Mouse (Mus musculus) urinary bladder, postnatal 14 days (tissue): Measurements from ENCODE around the gene Zfp865.
A peak's percentile ranks its signal among the peaks of the same experiment; 100 is the strongest.
"Not testable (repeated sequence)": the region's sequence is repeated elsewhere in the genome, so short reads cannot be mapped to it uniquely, and the experiment has no call there.

Experiments used
- DNase-seq: peaks from one replicate; pipeline ENCODE4 v3.0.0; 2021; ENCODE audit warnings: low spot score

The Zfp865 gene

GRCm38 (mm10) chr7:5020000-5020681, at the start of gene Zfp865, which contains the start of gene Ccdc106:
Gene Zfp865 (plus strand): TSS chr7:5020376.
Gene Ccdc106 (plus strand): TSS chr7:5020553.
- peak; percentile 99 for DNase-seq

GRCm38 (mm10) chr7:4971068-4971467, 49.1 kb upstream of the Zfp865 start, which contains the start of gene Sbk3:
Gene Sbk3 (minus strand): TSS chr7:4971168.
- DNase-seq: no peak

GRCm38 (mm10) chr7:4971710-4972109, 48.5 kb upstream of the Zfp865 start:
- no peak for DNase-seq

- peak; percentile 51 for DNase-seq
Observed at GRCm38 (mm10) chr7:4972321-4973047, 47.7 kb upstream of the Zfp865 start.

- no peak for DNase-seq
Observed at GRCm38 (mm10) chr7:4975455-4975854, 44.7 kb upstream of the Zfp865 start.

GRCm38 (mm10) chr7:4976832-4977231, 43.3 kb upstream of the Zfp865 start:
- DNase-seq: no peak

- no peak for DNase-seq
Observed at GRCm38 (mm10) chr7:4988250-4988649, 31.9 kb upstream of the Zfp865 start.

- no peak for DNase-seq
Observed at GRCm38 (mm10) chr7:4993347-4993998, 26.7 kb upstream of the Zfp865 start.

- DNase-seq: no peak
Observed at GRCm38 (mm10) chr7:4993999-4994788, 26.0 kb upstream of the Zfp865 start.

- DNase-seq: no peak
Observed at GRCm38 (mm10) chr7:4995268-4996002, 24.7 kb upstream of the Zfp865 start.

GRCm38 (mm10) chr7:4996003-4996895, 23.9 kb upstream of the Zfp865 start, which contains the start of gene Zfp579:
Gene Zfp579 (minus strand): TSS chr7:4996158.
- DNase-seq: peak; percentile 93

GRCm38 (mm10) chr7:4996934-4997333, 23.2 kb upstream of the Zfp865 start:
- no peak for DNase-seq

- no peak for DNase-seq
Observed at GRCm38 (mm10) chr7:4999876-5000275, 20.3 kb upstream of the Zfp865 start.

GRCm38 (mm10) chr7:5002876-5003275, 17.3 kb upstream of the Zfp865 start:
- not testable (repeated sequence) for DNase-seq

- no peak for DNase-seq
Observed at GRCm38 (mm10) chr7:5008229-5008628, 11.9 kb upstream of the Zfp865 start.

GRCm38 (mm10) chr7:5012681-5013513, 7.3 kb upstream of the Zfp865 start:
- DNase-seq: no peak

- peak; percentile 98 for DNase-seq
Observed at GRCm38 (mm10) chr7:5014251-5015117, 5.7 kb upstream of the Zfp865 start, which contains the start of the genes Zfp524 and Fiz1. Gene Zfp524 (plus strand): TSS chr7:5014415. Gene Fiz1 (minus strand): TSS chr7:5014697.
